Mouse (Mus musculus): ENCODE measurements around the gene Arid1b.

DNA sequence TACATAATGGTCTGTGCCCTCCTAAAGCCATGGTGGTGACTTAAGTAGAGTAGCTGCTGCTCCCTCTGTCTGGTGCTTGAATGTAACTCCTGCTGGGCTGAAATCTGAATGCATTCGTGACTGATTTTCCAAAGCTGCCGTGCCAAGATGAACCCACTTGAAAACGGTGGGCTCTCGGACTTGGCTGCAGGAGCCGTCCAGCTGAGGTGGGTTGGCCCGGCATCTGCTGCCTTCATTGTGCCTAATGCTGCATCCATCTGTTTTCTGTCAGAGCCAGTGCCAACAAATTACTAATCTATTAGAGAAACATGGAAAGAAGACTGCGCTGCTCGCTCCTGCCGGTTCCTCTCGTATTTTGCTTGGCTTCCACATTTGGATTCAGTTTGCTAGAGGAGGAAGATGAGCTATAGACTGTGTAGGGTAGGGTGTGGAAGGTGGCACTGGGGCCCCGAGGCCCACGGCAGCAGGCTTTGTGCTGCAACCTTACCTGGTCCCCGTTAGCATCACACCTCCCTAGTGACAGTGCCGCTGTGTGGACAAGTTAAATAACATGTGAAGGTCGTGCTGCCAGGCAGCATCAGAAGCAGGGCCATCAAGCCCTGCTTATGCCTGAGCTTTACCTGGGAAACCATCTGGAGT, 292.6 kb downstream of the Arid1b start:
- no peak for TF ChIP-seq GABPA (IDR thresholded peaks at IDR 0.05; ENCODE audit: insufficient replicate concordance, low read depth, low read length)
- TF ChIP-seq EP300 (IDR thresholded peaks at IDR 0.05; ENCODE audit: low read length) = no peak
- no peak for TF ChIP-seq MEF2A (IDR thresholded peaks at IDR 0.05; ENCODE audit: borderline replicate concordance, low read depth, low read length)
- no peak for TF ChIP-seq POLR2A (IDR thresholded peaks at IDR 0.05; ENCODE audit: low read depth, low read length)
- TF ChIP-seq HCFC1 (IDR thresholded peaks at IDR 0.05; ENCODE audit: low read depth, low read length) = no peak

All from CH12.LX (cell line).